Mouse (Mus musculus) embryonic fibroblast, embryonic 13.5 days (primary cell): ENCODE measurements around the gene Olfr1423.

Experiments used
- CTCF ChIP-seq: IDR thresholded peaks from 2 replicates; pipeline ENCODE4 v1.5.1; 2011; ENCODE audit warnings: mild to moderate bottlenecking, control low read depth, low read length, moderate library complexity, borderline replicate concordance; ENCODE audit not compliant: insufficient read depth
- POLR2A ChIP-seq: IDR thresholded peaks from 2 replicates; pipeline ENCODE4 v1.6.1; 2011; ENCODE audit warnings: low read depth, mild to moderate bottlenecking, control low read depth, low read length, moderate library complexity

DNA sequence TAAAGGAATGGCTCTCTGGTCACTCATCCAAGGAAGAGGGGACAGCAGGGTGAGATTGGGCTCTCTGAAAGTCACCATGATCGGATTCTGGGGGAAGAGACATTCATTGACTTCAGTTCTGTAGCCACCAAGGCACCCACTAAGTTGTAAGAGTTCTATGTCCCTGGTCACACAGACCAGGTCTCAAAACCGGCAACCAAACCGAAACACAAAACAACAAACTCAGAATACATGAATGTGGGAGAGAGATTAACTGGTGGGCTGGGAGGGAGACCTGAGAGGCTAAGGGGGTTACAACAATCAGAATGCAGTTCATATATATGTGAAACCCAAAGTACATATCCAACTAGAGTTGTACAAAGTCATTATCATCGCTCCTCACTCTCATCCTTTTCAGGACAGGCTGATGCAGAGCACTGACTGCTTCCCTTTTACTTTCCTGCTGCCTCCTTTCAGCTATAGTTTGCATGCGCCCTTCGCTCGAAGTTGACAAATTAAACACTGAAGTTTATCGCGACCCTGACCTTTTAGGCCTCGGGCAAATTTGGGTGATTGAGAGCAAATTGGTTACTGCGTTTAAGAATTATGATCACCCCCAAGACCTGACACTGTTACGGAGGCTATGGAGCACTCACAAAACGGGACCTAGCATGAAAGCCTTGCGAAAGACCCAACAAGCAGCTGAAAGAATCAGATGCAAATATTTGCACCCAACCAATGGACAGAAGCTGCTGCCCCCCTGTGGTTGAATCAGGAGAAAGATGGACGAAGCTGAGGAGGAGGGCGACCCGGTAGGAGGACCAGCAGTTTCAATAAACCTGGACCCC is 33.8 kb downstream of the Olfr1423 start:
- TF ChIP-seq POLR2A (no peak), CTCF (peak; percentile 28; the same call in 1 of the 2 replicates)
